Mouse (Mus musculus) cortical plate, adult 2 months (tissue): ENCODE results near the gene Cryaa.
A peak's percentile ranks its signal among the peaks of the same experiment; 100 is the strongest.

Experiments
- CTCF ChIP-seq: fragments of 200-500 bp; IDR thresholded peaks from 2 replicates; pipeline ENCODE4 v1.5.1; 2011; ENCODE audit warnings: mild to moderate bottlenecking, control low read depth, low read length; ENCODE audit not compliant: insufficient read depth; ENCODE audit errors: extremely low read depth
- POLR2A ChIP-seq: fragments of 200-500 bp; IDR thresholded peaks from 2 replicates; pipeline ENCODE4 v1.6.1; 2011; ENCODE audit warnings: mild to moderate bottlenecking, low read length, control low read depth; ENCODE audit not compliant: insufficient read depth; ENCODE audit errors: extremely low read depth

DNA sequence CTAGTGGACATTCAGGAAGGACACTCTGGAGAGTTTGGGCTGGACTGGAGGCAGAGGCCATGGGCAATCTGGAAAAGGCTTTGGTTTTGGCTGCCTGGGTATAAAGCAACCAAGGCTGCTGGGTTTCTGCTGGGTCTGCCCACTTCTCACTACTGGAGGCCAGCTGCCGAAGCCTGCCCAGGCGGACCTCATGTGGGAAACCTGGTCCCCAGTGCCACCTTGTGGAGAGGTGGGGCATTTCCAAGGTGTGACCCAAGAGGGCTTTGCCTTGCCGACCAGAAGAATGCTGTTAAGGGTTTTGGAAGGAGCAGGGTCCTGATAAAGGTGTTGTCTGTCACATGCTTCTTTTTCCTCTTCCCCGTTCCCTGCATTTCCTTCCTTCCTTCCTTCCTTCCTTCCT is 12.8 kb upstream of the Cryaa start:
- TF ChIP-seq POLR2A (no peak), CTCF (peak; percentile 83)
